ENCODE assay signal across 7 mouse cellular contexts in genomic region chr1:38627683-38628361, GRCm38 (mm10). TPM values are rescaled to one million over a fixed set of nuclear protein-coding genes. Genes with fewer than 3 reads are reported as not detected.
DNase-seq lines count a peak whose midpoint lies in the region; ATAC-seq lines count a peak whose summit lies in the region.

No protein-coding gene starts in this region.

- peak overlapping the region; percentile 85 for H3K4me3 ChIP-seq in embryonic facial prominence, embryonic 13.5 days
- peak overlapping the region; percentile 81 for H3K4me3 ChIP-seq in midbrain, embryonic 11.5 days (ENCODE audit: low read depth, low read length)

- H3K9me3 ChIP-seq in embryonic facial prominence, embryonic 13.5 days: no peaks in the 10 kb centered on the region
- H3K9me3 ChIP-seq in midbrain, embryonic 11.5 days (ENCODE audit: control insufficient read depth, low read length): no peaks in the 10 kb centered on the region

- intact Hi-C loops in heart, postnatal 10 days (cut with DNase I): loop anchor here (5.0 kb wide), 1 partner anchor 236 kb away; no protein-coding TSS in a partner anchor
- intact Hi-C loops in left cerebral cortex, postnatal 10 days (cut with DNase I): loop anchor here (5.0 to 10.0 kb wide), 3 partner anchors 213 to 441 kb away; no protein-coding TSS in a partner anchor

- H3K4me2 ChIP-seq in embryonic facial prominence, embryonic 13.5 days: peak overlapping the region; percentile 70
- H3K4me2 ChIP-seq in midbrain, embryonic 11.5 days: peak overlapping the region; percentile 89

- peaks cover 13% of the 10 kb centered on the region; the same call in 1 of the 2 replicates for H3K27me3 ChIP-seq in embryonic facial prominence, embryonic 13.5 days
- no peaks in the 10 kb centered on the region for H3K27me3 ChIP-seq in midbrain, embryonic 11.5 days (ENCODE audit: control insufficient read depth, insufficient read depth, low read length)

- H3K4me1 ChIP-seq in embryonic facial prominence, embryonic 13.5 days: peaks cover 47% of the 10 kb centered on the region
- H3K4me1 ChIP-seq in midbrain, embryonic 11.5 days (ENCODE audit: control insufficient read depth, insufficient read depth, low read length): peaks cover 27% of the 10 kb centered on the region

- 0 out of 2 replicates have a peak, but pooled peaks cover 4% of the 10 kb centered on the region for H3K36me3 ChIP-seq in embryonic facial prominence, embryonic 13.5 days
- H3K36me3 ChIP-seq in midbrain, embryonic 11.5 days (ENCODE audit: control insufficient read depth, insufficient read depth, low read length): no peaks in the 10 kb centered on the region

- peak overlapping the region; percentile 97 for H3K27ac ChIP-seq in embryonic facial prominence, embryonic 13.5 days
- peak overlapping the region; percentile 84 for H3K27ac ChIP-seq in midbrain, embryonic 11.5 days (ENCODE audit: low read depth, low read length)

- under 1% methylated on average over 34 of the region's 42 CpGs for WGBS in embryonic facial prominence, embryonic 13.5 days
- WGBS in midbrain, embryonic 11.5 days: 1% methylated on average over 42 of the region's 42 CpGs

- ATAC-seq in embryonic facial prominence, embryonic 13.5 days (ENCODE audit: insufficient number of reproducible peaks, insufficient read depth, low FRiP score, low TSS enrichment, low read depth): peak; percentile 49; the same call in 1 of the 2 replicates
- peak; percentile 78; the same call in 1 of the 2 replicates for ATAC-seq in midbrain, embryonic 11.5 days (ENCODE audit: low FRiP score)

- peak; percentile 70 for DNase-seq in retina, embryonic 14.5 days (ENCODE audit: low spot score)
- no peak for DNase-seq in retina, postnatal 1 day
- DNase-seq in heart, postnatal 10 days: peak; percentile 26 to 32
- peak; percentile 30 to 51 for DNase-seq in left cerebral cortex, postnatal 10 days (ENCODE audit: extremely low spot score in 1 of 2, low spot score in 2 of 2)
- peak; percentile 97 for DNase-seq in midbrain, embryonic 11.5 days (ENCODE audit: low spot score, missing footprints)
- peak; percentile 19 for DNase-seq in testis, postnatal 14 days (ENCODE audit: low spot score)

- peak overlapping the region; percentile 94 for H3K9ac ChIP-seq in embryonic facial prominence, embryonic 13.5 days
- peak overlapping the region; percentile 90 for H3K9ac ChIP-seq in midbrain, embryonic 11.5 days (ENCODE audit: low read length)

RNA-seq across cellular contexts. Expression of gene Aff3, which starts 36.9 kb away (rescaled TPM):
- 12.0 and 20.1 TPM in 2 replicates for polyA plus RNA-seq in embryonic facial prominence, embryonic 13.5 days (2015; fragmentation: Nextera tagmentation; extraction: Ambion mirVana)
- total RNA-seq in heart, postnatal 10 days (2021): 1 to 10 TPM; 5.2 to 6.9 TPM
- total RNA-seq in left cerebral cortex, postnatal 10 days (2021): 100 to 1,000 TPM; 101 to 106 TPM
- 15.3 and 16.3 TPM in 2 replicates for polyA plus RNA-seq in midbrain, embryonic 11.5 days (2014; fragmentation: Nextera tagmentation; extraction: Ambion mirVana)

Comparison
In these comparisons a context has a peak if more than half of its experiments do, and no peak if none do; other contexts are left out.
1. RNA of gene Aff3, which starts 36.9 kb away (total RNA-seq): 101 to 106 TPM in left cerebral cortex, postnatal 10 days; 5.2 to 6.9 TPM in heart, postnatal 10 days; every median in the first group is over 10 times any median in the second.